Mouse (Mus musculus) liver, embryonic 14.5 days (tissue): Measurements from ENCODE around the gene Efcab1. TPM values are rescaled to one million over a fixed set of nuclear protein-coding genes. Genes with fewer than 3 reads are reported as not detected.

Source experiments
- ATAC-seq: fragments of 200-750 bp; cut with Nextera tagmentation; 2 replicates; pipeline ENCODE4 v1.8.0; 2017; ENCODE audit warnings: moderate number of reproducible peaks, mild to moderate bottlenecking, moderate library complexity; ENCODE audit not compliant: insufficient read depth
- DNase-seq, 3 experiments: peaks; one replicate each; pipeline ENCODE4 v3.0.0-alpha.2; 2012 to 2013; ENCODE audit warnings: low read depth in 3 of 3, low spot score in 3 of 3
- H3K27ac ChIP-seq: fragments of 300-500 bp; sonication (generic); 2 replicates; pipeline ENCODE4 v1.5.1; 2014; ENCODE audit warnings: moderate library complexity, mild to moderate bottlenecking, control low read depth, inconsistent platforms
- H3K27me3 ChIP-seq: fragments of 300-500 bp; sonication (generic); 2 replicates; pipeline ENCODE4 v1.6.1; 2014; ENCODE audit warnings: mild to moderate bottlenecking, low read length, moderate library complexity; ENCODE audit not compliant: control insufficient read depth, insufficient read depth
- H3K36me3 ChIP-seq: fragments of 300-500 bp; sonication (generic); replicated peaks from 2 replicates; pipeline ENCODE4 v1.6.1; 2014; ENCODE audit warnings: low read depth; ENCODE audit not compliant: control insufficient read depth, insufficient read depth
- H3K4me1 ChIP-seq, 2 experiments: fragments of 200-500 bp in 1 of 2; fragments of 300-500 bp in 1 of 2; sonication (generic) in 1 of 2; replicated peaks; 2 replicates each; pipeline ENCODE4 v1.6.1; 2012 to 2014; ENCODE audit warnings: antibody characterized with exemption in 1 of 2, inconsistent platforms in 1 of 2, low read length in 1 of 2; ENCODE audit not compliant: control insufficient read depth in 2 of 2, insufficient read depth in 2 of 2
- H3K4me2 ChIP-seq: fragments of 300-500 bp; sonication (generic); 2 replicates; pipeline ENCODE4 v1.6.1; 2014; ENCODE audit warnings: low read depth, mild to moderate bottlenecking, control low read depth, moderate library complexity
- H3K4me3 ChIP-seq, 2 experiments: fragments of 200-500 bp in 1 of 2; fragments of 300-500 bp in 1 of 2; sonication (generic) in 1 of 2; 2 replicates each; pipeline ENCODE4 v1.5.1; 2012 to 2014; ENCODE audit warnings: low read depth in 2 of 2, low read length in 2 of 2, mild to moderate bottlenecking in 2 of 2, control low read depth in 1 of 2, inconsistent platforms in 1 of 2, moderate library complexity in 1 of 2; ENCODE audit not compliant: insufficient read depth in 1 of 2
- H3K9ac ChIP-seq: fragments of 300-500 bp; sonication (generic); replicated peaks from 2 replicates; pipeline ENCODE4 v1.6.1; 2014; ENCODE audit warnings: mild to moderate bottlenecking, control low read depth, moderate library complexity
- H3K9me3 ChIP-seq: fragments of 300-500 bp; sonication (generic); 2 replicates; pipeline ENCODE4 v1.6.1; 2016; ENCODE audit warnings: low read length, mixed read lengths; ENCODE audit not compliant: control insufficient read depth
- CTCF ChIP-seq: IDR thresholded peaks from 2 replicates; pipeline ENCODE4 v1.5.1; 2016; ENCODE audit warnings: antibody characterized with exemption, low read depth, control low read depth
- EP300 ChIP-seq: IDR thresholded peaks from 2 replicates; pipeline ENCODE4 v1.6.1; 2016; ENCODE audit warnings: antibody characterized with exemption, low read depth
- WGBS: fragments of 180-500 bp; shearing (Covaris S2); extraction: QIAGEN DNeasy Blood & Tissue Kit; methylation state at CpG from one replicate; pipeline ENCODE4 v1.1.7; 2014; ENCODE audit not compliant: insufficient replicate concordance; 5-methylcytosine and 5-hydroxymethylcytosine counted together
- polyA plus RNA-seq, 2 experiments: library from polyadenylated mRNA; depleted of rRNA in 1 of 2; stranded (reverse) in 1 of 2; unstranded in 1 of 2; fragments of >200 nt; fragmentation: Nextera tagmentation in 1 of 2; extraction: Ambion mirVana in 1 of 2; gene quantifications; 2 replicates each; pipeline versions ENCODE4 v1.2.1 to v1.2.3; 2012 to 2014

Efcab1 gene
- polyA plus RNA-seq, 2 experiments = 0.07 to 0.08 TPM

DNA sequence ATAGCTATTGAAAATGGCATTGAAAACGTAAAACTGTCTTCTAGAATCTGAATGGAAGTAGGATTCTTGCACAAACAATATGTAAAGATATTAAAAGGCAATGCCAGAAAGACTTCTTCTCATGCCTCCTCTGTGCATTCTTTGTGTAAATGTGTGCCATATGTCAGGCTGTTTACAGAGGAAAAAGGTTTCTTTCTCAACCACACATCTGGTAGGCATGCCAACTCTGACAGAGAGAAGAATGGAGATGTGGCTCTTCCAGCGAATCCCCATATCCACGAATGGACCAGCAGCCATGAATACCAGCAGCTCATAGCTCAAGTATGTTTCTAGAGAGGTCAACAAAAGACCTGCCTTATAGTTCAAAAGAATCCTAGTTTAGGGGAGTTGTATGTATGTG lies 84.6 kb downstream of the Efcab1 start:
- H3K9me3 ChIP-seq = no peaks in the 10 kb centered on the region
- no peak overlapping the region for H3K4me2 ChIP-seq
- no peaks in the 10 kb centered on the region for H3K4me1 ChIP-seq
- no peaks in the 10 kb centered on the region for H3K36me3 ChIP-seq
- no peak for DNase-seq
- no peak for ATAC-seq
- no peak for TF ChIP-seq CTCF
- no peak for TF ChIP-seq EP300
- H3K9ac ChIP-seq = no peak overlapping the region
- H3K27me3 ChIP-seq = no peaks in the 10 kb centered on the region
- 37% methylated on average over 3 of the region's 3 CpGs for WGBS
- no peak overlapping the region for H3K4me3 ChIP-seq
- H3K27ac ChIP-seq = no peak overlapping the region

DNA sequence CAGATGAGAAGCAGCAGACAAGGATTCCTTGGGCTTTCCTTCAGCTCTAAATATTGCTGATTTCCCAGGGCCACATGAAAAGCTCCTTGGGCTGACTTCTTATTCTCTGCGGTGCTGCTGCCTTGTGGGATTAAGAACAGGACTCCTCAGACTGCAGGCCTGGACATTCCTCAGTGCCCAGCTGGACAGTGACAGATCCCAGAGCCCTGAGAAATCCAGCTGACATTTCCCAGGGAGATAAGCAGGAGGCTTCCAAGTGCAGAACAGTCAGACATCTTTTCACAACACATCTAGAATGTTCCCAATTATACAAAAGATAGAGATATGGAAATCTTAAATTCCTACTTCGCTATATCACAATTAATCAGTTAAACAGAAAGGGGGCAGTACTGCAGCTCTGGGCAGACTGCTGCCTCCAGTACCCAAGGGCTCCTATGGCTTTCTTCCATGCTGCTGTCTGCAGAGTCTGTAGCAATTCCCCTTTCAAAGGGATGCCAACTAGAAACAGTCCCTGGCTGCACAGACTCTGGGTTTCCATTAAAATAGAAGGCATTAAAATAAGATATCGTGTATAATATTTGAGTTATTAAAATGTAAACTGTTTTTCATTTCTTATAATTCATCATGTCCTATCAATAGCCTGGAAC lies 86.2 kb downstream of the Efcab1 start:
- 44% methylated on average over 3 of the region's 3 CpGs for WGBS
- Histone ChIP-seq H3K27ac (no peak overlapping the region), H3K27me3 (no peaks in the 10 kb centered on the region), H3K9ac (no peak overlapping the region), H3K9me3 (no peaks in the 10 kb centered on the region), H3K4me1 (no peaks in the 10 kb centered on the region), H3K4me2 (no peak overlapping the region), H3K4me3 (no peak overlapping the region), H3K36me3 (no peaks in the 10 kb centered on the region)
- ATAC-seq (no peak), DNase-seq (no peak)
- no peak for TF ChIP-seq CTCF
- TF ChIP-seq EP300 = no peak

DNA sequence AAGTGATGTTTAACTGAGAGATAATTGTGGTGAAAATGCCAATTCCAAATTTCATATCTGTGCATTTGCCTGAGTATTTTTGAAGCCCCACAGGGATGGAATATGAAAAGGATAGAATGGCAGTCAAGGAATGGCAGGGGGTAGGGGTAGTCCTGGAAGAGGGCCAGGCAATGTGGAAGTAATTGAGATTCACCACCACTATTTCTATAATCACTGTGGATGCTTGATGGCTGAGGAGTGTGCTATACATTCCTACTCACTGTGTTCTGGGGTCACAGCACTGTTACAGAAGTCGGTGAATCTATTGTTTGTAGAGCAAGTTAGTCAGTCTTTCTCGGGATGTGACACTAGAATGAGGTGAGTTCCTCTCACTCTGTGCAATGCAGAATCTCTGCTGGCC lies 108.3 kb downstream of the Efcab1 start:
- Histone ChIP-seq H3K9me3 (no peaks in the 10 kb centered on the region), H3K4me2 (no peak overlapping the region), H3K4me3 (no peak overlapping the region), H3K4me1 (no peaks in the 10 kb centered on the region), H3K36me3 (no peaks in the 10 kb centered on the region), H3K27ac (no peak overlapping the region), H3K27me3 (no peaks in the 10 kb centered on the region), H3K9ac (no peak overlapping the region)
- TF ChIP-seq EP300 = no peak
- no peak for TF ChIP-seq CTCF
- 47% methylated on average over 2 of the region's 2 CpGs for WGBS
- ATAC-seq (no peak), DNase-seq (no peak)
